Mouse (Mus musculus) heart, postnatal 10 days (tissue): ENCODE data around the gene Tomm40l. TPM values are rescaled to one million over a fixed set of nuclear protein-coding genes. Genes with fewer than 3 reads are reported as not detected.

ENCODE experiments used
- DNase-seq, 2 experiments: peaks; one replicate each; pipeline ENCODE4 v3.0.0; 2021
- intact Hi-C: fragments of 180-260 bp; cut with DNase I; formaldehyde crosslinking; loops from one replicate; pipeline ENCODE4 v1.15.1; 2025
- total RNA-seq, 2 experiments: library from RNA; stranded (reverse); gene quantifications; 2 replicates each; pipeline ENCODE4 v1.2.3; 2021

Gene Tomm40l
- total RNA-seq, 2 experiments from 2014 or later = 88.9 to 95.9 TPM

GRCm38 (mm10) chr1:171195887-171196397, 26.4 kb downstream of the Tomm40l start, which contains the start of gene Pcp4l1:
Pcp4l1 (minus strand) TSS chr1:171196268.
- DNase-seq = peak; percentile 85 to 88
- intact Hi-C loops = no loop called here

GRCm38 (mm10) chr1:171195046-171195822, 27.1 kb downstream of the Tomm40l start:
- intact Hi-C loops = no loop called here
- no peak for DNase-seq

GRCm38 (mm10) chr1:171193911-171194830, 28.1 kb downstream of the Tomm40l start:
- intact Hi-C loops = loop anchor here (2.0 kb wide), 1 partner anchor 27 kb away; no protein-coding TSS in a partner anchor
- DNase-seq = no peak

GRCm38 (mm10) chr1:171193093-171193840, 29.0 kb downstream of the Tomm40l start:
- intact Hi-C loops = loop anchor here (2.0 kb wide), 1 partner anchor 28 kb away; no protein-coding TSS in a partner anchor

GRCm38 (mm10) chr1:171192283-171192682, 30.0 kb downstream of the Tomm40l start:
- intact Hi-C loops = loop anchor here (2.0 kb wide), 1 partner anchor 29 kb away; no protein-coding TSS in a partner anchor
- DNase-seq = no peak

More at GRCm38 (mm10) chr1:171193093-171193840, 29.0 kb downstream of the Tomm40l start:
- DNase-seq = peak; percentile 29 to 49

GRCm38 (mm10) chr1:171190832-171191231, 31.5 kb downstream of the Tomm40l start:
- no peak for DNase-seq
- intact Hi-C loops = no loop called here

- peak; percentile 50 to 66 for DNase-seq
- intact Hi-C loops = no loop called here
These were observed 32.7 kb downstream of the Tomm40l start for GRCm38 (mm10) chr1:171189476-171190114.

- intact Hi-C loops = no loop called here
- peak; percentile 56 to 57 for DNase-seq
These were observed 33.3 kb downstream of the Tomm40l start for GRCm38 (mm10) chr1:171189046-171189445.

- DNase-seq = no peak
- intact Hi-C loops = no loop called here
These were observed 34.2 kb downstream of the Tomm40l start for GRCm38 (mm10) chr1:171187851-171188700.

- DNase-seq = no peak
- intact Hi-C loops = no loop called here
These were observed 36.7 kb downstream of the Tomm40l start for GRCm38 (mm10) chr1:171185655-171186054.

- peak; percentile 62 to 64 for DNase-seq
- intact Hi-C loops = no loop called here
These were observed 38.0 kb downstream of the Tomm40l start for GRCm38 (mm10) chr1:171184314-171184713.

- DNase-seq = peak; percentile 81 to 83
- intact Hi-C loops = no loop called here
These were observed 38.7 kb downstream of the Tomm40l start for GRCm38 (mm10) chr1:171183620-171184019.

- no peak for DNase-seq
- intact Hi-C loops = no loop called here
These were observed 39.3 kb downstream of the Tomm40l start for GRCm38 (mm10) chr1:171183025-171183424.

- intact Hi-C loops = no loop called here
- DNase-seq = peak in 1 of 2 experiments; percentile 33
These were observed 42.7 kb downstream of the Tomm40l start for GRCm38 (mm10) chr1:171179487-171180171.

GRCm38 (mm10) chr1:171172779-171173178, 49.5 kb downstream of the Tomm40l start:
- DNase-seq = no peak
- intact Hi-C loops = no loop called here

GRCm38 (mm10) chr1:171171138-171171537, 51.2 kb downstream of the Tomm40l start:
- intact Hi-C loops = no loop called here
- peak; percentile 47 to 48 for DNase-seq

- intact Hi-C loops = no loop called here
- no peak for DNase-seq
These were observed 52.4 kb downstream of the Tomm40l start for GRCm38 (mm10) chr1:171169913-171170312.

GRCm38 (mm10) chr1:171168906-171169305, 53.4 kb downstream of the Tomm40l start:
- intact Hi-C loops = no loop called here
- no peak for DNase-seq
